Mouse (Mus musculus): Measurements from ENCODE around the gene C1qtnf4. TPM values are rescaled to one million over a fixed set of nuclear protein-coding genes. Genes with fewer than 3 reads are reported as not detected.

The C1qtnf4 gene
- polyA plus RNA-seq, 1 experiment from 2014 or later = 22.2 TPM

- WGBS = 63% methylated on average over 2 of the region's 2 CpGs
- ATAC-seq (ENCODE audit: insufficient number of reproducible peaks, insufficient read depth, low FRiP score, low read depth) = no peak
- H3K4me2 ChIP-seq (ENCODE audit: low read length) = no peak overlapping the region
- H3K4me1 ChIP-seq (ENCODE audit: control insufficient read depth in 2 of 2, insufficient read depth in 2 of 2, low read length in 2 of 2) = no peaks in the 10 kb centered on the region
- H3K27me3 ChIP-seq (ENCODE audit: control insufficient read depth, insufficient read depth, low read length) = no peaks in the 10 kb centered on the region
- H3K9ac ChIP-seq (ENCODE audit: low read length) = no peak overlapping the region
- no peak overlapping the region for H3K27ac ChIP-seq (replicated peaks in 1 of 2; ENCODE audit: control insufficient read depth in 1 of 2, insufficient read depth in 1 of 2, low read depth in 2 of 2, low read length in 2 of 2)
- no peaks in the 10 kb centered on the region for H3K36me3 ChIP-seq (ENCODE audit: control insufficient read depth, insufficient read depth, low read length)
- H3K9me3 ChIP-seq (ENCODE audit: control insufficient read depth, low read length) = no peaks in the 10 kb centered on the region
- no peak overlapping the region for H3K4me3 ChIP-seq (ENCODE audit: control insufficient read depth in 1 of 2, insufficient read depth in 1 of 2, low read depth in 1 of 2, low read length in 2 of 2)
Observed at GRCm38 (mm10) chr2:90932273-90932672, 46.6 kb downstream of the C1qtnf4 start.

- H3K27ac ChIP-seq (replicated peaks in 1 of 2; ENCODE audit: control insufficient read depth in 1 of 2, insufficient read depth in 1 of 2, low read depth in 2 of 2, low read length in 2 of 2) = no peak overlapping the region
- no peak for ATAC-seq (ENCODE audit: insufficient number of reproducible peaks, insufficient read depth, low FRiP score, low read depth)
- H3K27me3 ChIP-seq (ENCODE audit: control insufficient read depth, insufficient read depth, low read length) = no peaks in the 10 kb centered on the region
- H3K4me2 ChIP-seq (ENCODE audit: low read length) = no peak overlapping the region
- no peaks in the 10 kb centered on the region for H3K9me3 ChIP-seq (ENCODE audit: control insufficient read depth, low read length)
- WGBS = 69% methylated on average over 3 of the region's 3 CpGs
- H3K4me3 ChIP-seq (ENCODE audit: control insufficient read depth in 1 of 2, insufficient read depth in 1 of 2, low read depth in 1 of 2, low read length in 2 of 2) = no peak overlapping the region
- no peak overlapping the region for H3K9ac ChIP-seq (ENCODE audit: low read length)
- H3K36me3 ChIP-seq (ENCODE audit: control insufficient read depth, insufficient read depth, low read length) = no peaks in the 10 kb centered on the region
- H3K4me1 ChIP-seq (ENCODE audit: control insufficient read depth in 2 of 2, insufficient read depth in 2 of 2, low read length in 2 of 2) = peaks cover 2 to 16% of the 10 kb centered on the region in 2 experiments; a peak in 3 of 4 replicates
Observed at GRCm38 (mm10) chr2:90938362-90938761, 52.7 kb downstream of the C1qtnf4 start.

GRCm38 (mm10) chr2:90939750-90940149, 54.1 kb downstream of the C1qtnf4 start:
- no peak overlapping the region; a peak in 1 of 4 replicates for H3K27ac ChIP-seq (replicated peaks in 1 of 2; ENCODE audit: control insufficient read depth in 1 of 2, insufficient read depth in 1 of 2, low read depth in 2 of 2, low read length in 2 of 2)
- H3K9ac ChIP-seq (ENCODE audit: low read length) = peak overlapping the region; percentile 97
- no peaks in the 10 kb centered on the region for H3K9me3 ChIP-seq (ENCODE audit: control insufficient read depth, low read length)
- H3K27me3 ChIP-seq (ENCODE audit: control insufficient read depth, insufficient read depth, low read length) = no peaks in the 10 kb centered on the region
- ATAC-seq (ENCODE audit: insufficient number of reproducible peaks, insufficient read depth, low FRiP score, low read depth) = no peak
- peak overlapping the region; percentile 68 to 91 for H3K4me3 ChIP-seq (ENCODE audit: control insufficient read depth in 1 of 2, insufficient read depth in 1 of 2, low read depth in 1 of 2, low read length in 2 of 2)
- H3K4me2 ChIP-seq (ENCODE audit: low read length) = peak overlapping the region; percentile 69
- no peaks in the 10 kb centered on the region for H3K36me3 ChIP-seq (ENCODE audit: control insufficient read depth, insufficient read depth, low read length)
- 45% methylated on average over 8 of the region's 8 CpGs for WGBS
- peaks cover 2 to 16% of the 10 kb centered on the region in 2 experiments; a peak in 3 of 4 replicates for H3K4me1 ChIP-seq (ENCODE audit: control insufficient read depth in 2 of 2, insufficient read depth in 2 of 2, low read length in 2 of 2)

Other genes starting within 250 kb of the C1qtnf4 start
- 24.0 and 28.5 TPM in 2 replicates for gene Nup160, start 208.6 kb upstream of the C1qtnf4 start, polyA plus RNA-seq (2014; fragmentation: Nextera tagmentation; extraction: Ambion mirVana)
- gene Fnbp4, start 140.5 kb upstream of the C1qtnf4 start, polyA plus RNA-seq (2014; fragmentation: Nextera tagmentation; extraction: Ambion mirVana) = 53.1 and 56.3 TPM in 2 replicates
- 2.3 and 2.4 TPM in 2 replicates for gene Agbl2, start 103.1 kb upstream of the C1qtnf4 start, polyA plus RNA-seq (2014; fragmentation: Nextera tagmentation; extraction: Ambion mirVana)
- 277 and 286 TPM in 2 replicates for gene Mtch2, start 38.7 kb upstream of the C1qtnf4 start, polyA plus RNA-seq (2014; fragmentation: Nextera tagmentation; extraction: Ambion mirVana)
- 20.6 and 24.8 TPM in 2 replicates for gene Kbtbd4, start 18.9 kb downstream of the C1qtnf4 start, polyA plus RNA-seq (2014; fragmentation: Nextera tagmentation; extraction: Ambion mirVana)
- gene Ndufs3, start 19.0 kb downstream of the C1qtnf4 start, polyA plus RNA-seq (2014; fragmentation: Nextera tagmentation; extraction: Ambion mirVana) = 410 and 423 TPM in 2 replicates
- 76.6 and 79.1 TPM in 2 replicates for gene Celf1, start 54.5 kb downstream of the C1qtnf4 start, polyA plus RNA-seq (2014; fragmentation: Nextera tagmentation; extraction: Ambion mirVana)
- 29.8 and 31.0 TPM in 2 replicates for gene Rapsn, start 149.8 kb downstream of the C1qtnf4 start, polyA plus RNA-seq (2014; fragmentation: Nextera tagmentation; extraction: Ambion mirVana)
- gene Psmc3, start 168.1 kb downstream of the C1qtnf4 start, polyA plus RNA-seq (2014; fragmentation: Nextera tagmentation; extraction: Ambion mirVana) = 275 and 293 TPM in 2 replicates
- 50.6 and 52.0 TPM in 2 replicates for gene Slc39a13, start 184.6 kb downstream of the C1qtnf4 start, polyA plus RNA-seq (2014; fragmentation: Nextera tagmentation; extraction: Ambion mirVana)
- gene Spi1, start 196.5 kb downstream of the C1qtnf4 start, polyA plus RNA-seq (2014; fragmentation: Nextera tagmentation; extraction: Ambion mirVana) = 4.8 and 5.1 TPM in 2 replicates
- 789 and 806 TPM in 2 replicates for gene Mybpc3, start 232.3 kb downstream of the C1qtnf4 start, polyA plus RNA-seq (2014; fragmentation: Nextera tagmentation; extraction: Ambion mirVana)

Measured in heart, embryonic 14.5 days (tissue).